Mouse (Mus musculus) heart, embryonic 16.5 days (tissue): ENCODE results near the gene Dnm3. TPM values are rescaled to one million over a fixed set of nuclear protein-coding genes. Genes with fewer than 3 reads are reported as not detected.

Experiments used
- ATAC-seq: fragments of 200-750 bp; cut with Nextera tagmentation; replicated peaks from 2 replicates; pipeline ENCODE4 v1.8.0; 2017; ENCODE audit warnings: moderate number of reproducible peaks; ENCODE audit not compliant: insufficient read depth, low FRiP score; ENCODE audit errors: extremely low read depth
- H3K27ac ChIP-seq: fragments of 300-500 bp; sonication (generic); 2 replicates; pipeline ENCODE4 v1.5.1; 2014; ENCODE audit warnings: mild to moderate bottlenecking, low read length, control low read depth, moderate library complexity
- H3K27me3 ChIP-seq: fragments of 300-500 bp; sonication (generic); 2 replicates; pipeline ENCODE4 v1.6.1; 2014; ENCODE audit warnings: low read length, mixed read lengths; ENCODE audit not compliant: control insufficient read depth, insufficient read depth
- H3K36me3 ChIP-seq: fragments of 300-500 bp; sonication (generic); 2 replicates; pipeline ENCODE4 v1.6.1; 2014; ENCODE audit not compliant: control insufficient read depth, insufficient read depth
- H3K4me1 ChIP-seq: fragments of 300-500 bp; sonication (generic); 2 replicates; pipeline ENCODE4 v1.6.1; 2014; ENCODE audit warnings: low read length, mixed read lengths; ENCODE audit not compliant: control insufficient read depth, insufficient read depth
- H3K4me2 ChIP-seq: fragments of 300-500 bp; sonication (generic); 2 replicates; pipeline ENCODE4 v1.6.1; 2014; ENCODE audit warnings: low read depth, mild to moderate bottlenecking, control low read depth, low read length
- H3K4me3 ChIP-seq: fragments of 300-500 bp; sonication (generic); 2 replicates; pipeline ENCODE4 v1.5.1; 2014; ENCODE audit warnings: mild to moderate bottlenecking, control low read depth, low read length
- H3K9ac ChIP-seq: fragments of 300-500 bp; sonication (generic); 2 replicates; pipeline ENCODE4 v1.6.1; 2014; ENCODE audit warnings: low read length, control low read depth
- H3K9me3 ChIP-seq: fragments of 300-500 bp; sonication (generic); replicated peaks from 2 replicates; pipeline ENCODE4 v1.6.1; 2016; ENCODE audit warnings: low read length; ENCODE audit not compliant: control insufficient read depth
- WGBS: fragments of 180-500 bp; shearing (Covaris S2); extraction: QIAGEN DNeasy Blood & Tissue Kit; methylation state at CpG from one replicate; pipeline ENCODE4 v1.1.7; 2014; 5-methylcytosine and 5-hydroxymethylcytosine counted together
- polyA plus RNA-seq: library from polyadenylated mRNA; unstranded; fragments of >200 nt; fragmentation: Nextera tagmentation; extraction: Ambion mirVana; gene quantifications from 2 replicates; pipeline ENCODE4 v1.2.1, GENCODE M21; 2015

The Dnm3 gene
- polyA plus RNA-seq, 1 experiment from 2014 or later: 2.0 TPM

GRCm38 (mm10) chr1:162158486-162158885, 319.3 kb downstream of the Dnm3 start:
- H3K9me3 ChIP-seq: no peaks in the 10 kb centered on the region
- no peaks in the 10 kb centered on the region for H3K36me3 ChIP-seq
- H3K4me3 ChIP-seq: no peak overlapping the region
- 74% methylated on average over 2 of the region's 2 CpGs for WGBS
- H3K27ac ChIP-seq: no peak overlapping the region
- no peaks in the 10 kb centered on the region for H3K4me1 ChIP-seq
- no peak for ATAC-seq
- H3K27me3 ChIP-seq: no peaks in the 10 kb centered on the region
- no peak overlapping the region for H3K9ac ChIP-seq
- H3K4me2 ChIP-seq: no peak overlapping the region

GRCm38 (mm10) chr1:162157659-162158058, 320.2 kb downstream of the Dnm3 start:
- H3K9me3 ChIP-seq: no peaks in the 10 kb centered on the region
- ATAC-seq: no peak
- no peaks in the 10 kb centered on the region for H3K27me3 ChIP-seq
- H3K27ac ChIP-seq: no peak overlapping the region
- no peak overlapping the region for H3K9ac ChIP-seq
- H3K4me1 ChIP-seq: no peaks in the 10 kb centered on the region
- no peak overlapping the region for H3K4me3 ChIP-seq
- H3K36me3 ChIP-seq: no peaks in the 10 kb centered on the region
- H3K4me2 ChIP-seq: no peak overlapping the region
- 76% methylated on average over 5 of the region's 5 CpGs for WGBS

DNA sequence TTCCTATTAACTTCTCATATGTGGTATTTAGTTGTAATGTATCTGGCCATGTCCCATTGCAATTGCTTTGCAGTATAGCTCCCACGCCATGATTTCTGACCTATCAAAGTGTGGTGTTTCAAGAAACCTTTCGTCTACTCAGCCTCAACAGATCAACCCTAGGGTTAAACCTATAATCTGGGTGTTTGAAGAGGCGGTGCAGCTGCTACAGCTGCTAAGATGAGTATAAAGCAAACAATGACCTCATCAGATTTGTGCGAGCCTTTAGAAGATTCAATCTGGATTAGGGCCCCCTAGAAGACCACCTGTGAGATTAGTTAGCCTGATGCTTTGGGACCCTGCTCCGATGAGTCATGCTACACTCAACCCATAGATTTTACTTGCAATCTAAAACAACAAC, 321.0 kb downstream of the Dnm3 start:
- no peak for ATAC-seq
- no peak overlapping the region for H3K27ac ChIP-seq
- WGBS: 59% methylated on average over 5 of the region's 5 CpGs

GRCm38 (mm10) chr1:162155546-162155945, 322.3 kb downstream of the Dnm3 start:
- no peaks in the 10 kb centered on the region for H3K27me3 ChIP-seq
- WGBS: 72% methylated on average over 3 of the region's 3 CpGs
- H3K27ac ChIP-seq: no peak overlapping the region
- H3K36me3 ChIP-seq: no peaks in the 10 kb centered on the region
- H3K4me1 ChIP-seq: no peaks in the 10 kb centered on the region
- H3K4me3 ChIP-seq: no peak overlapping the region
- H3K4me2 ChIP-seq: no peak overlapping the region
- ATAC-seq: no peak
- no peaks in the 10 kb centered on the region for H3K9me3 ChIP-seq
- no peak overlapping the region for H3K9ac ChIP-seq

More for the DNA sequence above, 321.0 kb downstream of the Dnm3 start:
- H3K27me3 ChIP-seq: no peaks in the 10 kb centered on the region
- H3K9me3 ChIP-seq: no peaks in the 10 kb centered on the region
- H3K9ac ChIP-seq: no peak overlapping the region
- no peaks in the 10 kb centered on the region for H3K36me3 ChIP-seq
- no peaks in the 10 kb centered on the region for H3K4me1 ChIP-seq
- no peak overlapping the region for H3K4me3 ChIP-seq
- no peak overlapping the region for H3K4me2 ChIP-seq

- H3K4me2 ChIP-seq: no peak overlapping the region
- H3K9me3 ChIP-seq: no peaks in the 10 kb centered on the region
- H3K27me3 ChIP-seq: no peaks in the 10 kb centered on the region
- 78% methylated on average over 5 of the region's 5 CpGs for WGBS
- ATAC-seq: no peak
- no peaks in the 10 kb centered on the region for H3K36me3 ChIP-seq
- H3K4me3 ChIP-seq: no peak overlapping the region
- no peaks in the 10 kb centered on the region for H3K4me1 ChIP-seq
- no peak overlapping the region for H3K27ac ChIP-seq
- no peak overlapping the region for H3K9ac ChIP-seq
These were observed 324.7 kb downstream of the Dnm3 start for GRCm38 (mm10) chr1:162153118-162153517.

DNA sequence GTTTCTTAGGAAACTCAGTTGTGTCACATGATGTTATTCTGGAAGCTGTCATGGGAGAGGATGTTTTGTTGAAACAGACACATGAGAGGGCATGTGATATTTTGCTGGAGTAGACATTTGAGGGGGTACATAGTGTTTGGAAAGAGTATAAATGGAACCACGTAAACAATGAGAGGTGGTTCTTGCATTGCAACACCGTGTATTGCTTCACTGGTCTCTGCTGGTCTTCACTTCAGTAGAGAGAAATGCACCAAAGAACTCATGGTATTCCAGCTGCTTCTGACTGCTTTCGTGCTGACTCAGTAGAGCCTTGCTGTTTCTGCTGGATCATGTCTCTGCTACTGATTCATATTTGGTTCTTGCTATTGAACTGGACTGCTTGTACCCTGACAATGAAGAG, 328.1 kb downstream of the Dnm3 start:
- no peak overlapping the region for H3K9ac ChIP-seq
- 87% methylated on average over 3 of the region's 3 CpGs for WGBS
- H3K36me3 ChIP-seq: no peaks in the 10 kb centered on the region
- H3K27me3 ChIP-seq: no peaks in the 10 kb centered on the region
- H3K9me3 ChIP-seq: no peaks in the 10 kb centered on the region
- H3K4me2 ChIP-seq: no peak overlapping the region
- no peak overlapping the region for H3K27ac ChIP-seq
- no peak for ATAC-seq
- H3K4me1 ChIP-seq: no peaks in the 10 kb centered on the region
- H3K4me3 ChIP-seq: no peak overlapping the region

DNA sequence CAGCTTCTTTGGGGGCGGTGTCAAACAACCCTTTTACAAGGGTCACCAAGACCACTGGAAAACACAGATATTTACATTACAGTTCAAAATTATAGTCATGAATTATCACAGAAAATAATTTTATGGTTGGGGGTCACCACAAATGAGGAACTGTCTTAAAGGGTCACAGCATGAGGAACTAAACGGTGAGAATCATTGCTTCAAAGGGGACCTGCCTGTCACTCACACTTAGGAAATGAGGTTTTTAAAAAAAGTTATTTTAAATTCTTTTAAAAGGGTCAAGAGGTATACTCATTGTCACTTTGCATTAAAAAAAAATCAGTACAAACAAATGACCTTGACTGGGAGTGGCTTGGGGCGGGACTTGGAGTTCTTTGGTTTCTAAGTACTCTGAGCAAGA, 330.3 kb downstream of the Dnm3 start:
- H3K4me2 ChIP-seq: no peak overlapping the region
- no peak for ATAC-seq

GRCm38 (mm10) chr1:162145748-162146147, 332.1 kb downstream of the Dnm3 start:
- no peak overlapping the region for H3K27ac ChIP-seq
- no peaks in the 10 kb centered on the region for H3K27me3 ChIP-seq
- no peak overlapping the region for H3K4me2 ChIP-seq
- H3K4me3 ChIP-seq: no peak overlapping the region
- ATAC-seq: no peak
- no peak overlapping the region for H3K9ac ChIP-seq
- no peaks in the 10 kb centered on the region for H3K36me3 ChIP-seq
- no peaks in the 10 kb centered on the region for H3K9me3 ChIP-seq
- no peaks in the 10 kb centered on the region for H3K4me1 ChIP-seq
- 50% methylated on average over 5 of the region's 6 CpGs for WGBS

More for the DNA sequence above, 330.3 kb downstream of the Dnm3 start:
- Histone ChIP-seq H3K9ac (no peak overlapping the region), H3K27me3 (no peaks in the 10 kb centered on the region), H3K27ac (no peak overlapping the region), H3K4me3 (no peak overlapping the region), H3K9me3 (no peaks in the 10 kb centered on the region), H3K4me1 (no peaks in the 10 kb centered on the region), H3K36me3 (no peaks in the 10 kb centered on the region)
- 88% methylated on average over 3 of the region's 3 CpGs for WGBS

DNA sequence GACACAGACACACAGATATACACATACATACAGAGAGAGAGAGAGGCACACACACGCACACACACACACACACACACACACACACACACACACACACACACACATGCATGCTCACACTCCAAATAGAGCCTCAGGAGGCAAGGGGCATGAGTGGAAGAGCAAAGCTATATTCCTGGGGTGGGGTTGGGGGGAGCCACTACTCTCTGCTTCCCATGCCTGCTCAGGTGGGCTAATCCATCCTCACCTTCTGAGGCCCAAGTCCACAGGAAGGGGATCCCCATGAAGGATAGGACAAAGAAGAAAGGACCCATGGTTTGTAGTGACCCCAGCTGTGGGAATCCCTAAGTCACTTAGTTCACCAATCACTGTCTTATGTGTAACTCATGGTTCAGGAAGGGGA, 332.8 kb downstream of the Dnm3 start:
- no peaks in the 10 kb centered on the region for H3K9me3 ChIP-seq
- H3K4me2 ChIP-seq: no peak overlapping the region
- H3K36me3 ChIP-seq: no peaks in the 10 kb centered on the region
- no peak overlapping the region for H3K9ac ChIP-seq
- H3K4me1 ChIP-seq: no peaks in the 10 kb centered on the region
- no peaks in the 10 kb centered on the region for H3K27me3 ChIP-seq
- no peak overlapping the region for H3K4me3 ChIP-seq
- ATAC-seq: no peak
- no peak overlapping the region for H3K27ac ChIP-seq
- no CpG with 5 or more reads among the region's 1 CpGs for WGBS
